Mouse (Mus musculus) forebrain, embryonic 15.5 days (tissue): ENCODE results near the gene Lonp2. TPM values are rescaled to one million over a fixed set of nuclear protein-coding genes. Genes with fewer than 3 reads are reported as not detected.

Experiments used
- ATAC-seq: fragments of 200-750 bp; cut with Nextera tagmentation; replicated peaks from 2 replicates; pipeline ENCODE4 v1.8.0; 2017; ENCODE audit warnings: mild to moderate bottlenecking, moderate TSS enrichment, moderate library complexity
- H3K27ac ChIP-seq: fragments of 300-500 bp; sonication (generic); replicated peaks from 2 replicates; pipeline ENCODE4 v1.5.1; 2015; ENCODE audit warnings: mild to moderate bottlenecking, inconsistent platforms
- H3K27me3 ChIP-seq: fragments of 300-500 bp; sonication (generic); 2 replicates; pipeline ENCODE4 v1.6.1; 2015; ENCODE audit warnings: inconsistent platforms
- H3K36me3 ChIP-seq: fragments of 300-500 bp; sonication (generic); 2 replicates; pipeline ENCODE4 v1.6.1; 2015; ENCODE audit warnings: mild to moderate bottlenecking, inconsistent platforms
- H3K4me1 ChIP-seq: fragments of 300-500 bp; sonication (generic); 2 replicates; pipeline ENCODE4 v1.6.1; 2015; ENCODE audit warnings: inconsistent platforms
- H3K4me2 ChIP-seq: fragments of 300-500 bp; sonication (generic); replicated peaks from 2 replicates; pipeline ENCODE4 v1.6.1; 2015; ENCODE audit warnings: mild to moderate bottlenecking, inconsistent platforms
- H3K4me3 ChIP-seq: fragments of 300-500 bp; sonication (generic); 2 replicates; pipeline ENCODE4 v1.5.1; 2015; ENCODE audit warnings: mild to moderate bottlenecking, inconsistent platforms
- H3K9ac ChIP-seq: fragments of 300-500 bp; sonication (generic); replicated peaks from 2 replicates; pipeline ENCODE4 v1.6.1; 2015; ENCODE audit warnings: mild to moderate bottlenecking, inconsistent platforms
- H3K9me3 ChIP-seq: fragments of 300-500 bp; sonication (generic); 2 replicates; pipeline ENCODE4 v1.6.1; 2016; ENCODE audit warnings: inconsistent platforms
- WGBS: fragments of 180-500 bp; shearing (Covaris S2); methylation state at CpG from one replicate; pipeline ENCODE4 v1.1.7; 2015; ENCODE audit warnings: mixed read lengths; 5-methylcytosine and 5-hydroxymethylcytosine counted together
- microRNA-seq: library from miRNA; unstranded; fragments of <30 nt; microRNA quantifications from one replicate; pipeline ENCODE4, GENCODE M21; 2016
- polyA plus RNA-seq: library from polyadenylated mRNA; unstranded; fragments of >200 nt; fragmentation: Nextera tagmentation; extraction: Ambion mirVana; gene quantifications from 2 replicates; pipeline ENCODE4 v1.2.1, GENCODE M21; 2015

Lonp2 gene
- polyA plus RNA-seq, 1 experiment from 2014 or later = 87.6 TPM

GRCm38 (mm10) chr8:86765155-86765554, 141.3 kb downstream of the Lonp2 start:
- no peak overlapping the region for H3K4me3 ChIP-seq
- no peaks in the 10 kb centered on the region for H3K4me1 ChIP-seq
- H3K27ac ChIP-seq = no peak overlapping the region
- no peaks in the 10 kb centered on the region for H3K9me3 ChIP-seq
- 92% methylated on average over 10 of the region's 10 CpGs for WGBS
- H3K36me3 ChIP-seq = no peaks in the 10 kb centered on the region
- no peak overlapping the region for H3K9ac ChIP-seq
- no peak for ATAC-seq
- no peaks in the 10 kb centered on the region for H3K27me3 ChIP-seq
- no peak overlapping the region for H3K4me2 ChIP-seq

DNA sequence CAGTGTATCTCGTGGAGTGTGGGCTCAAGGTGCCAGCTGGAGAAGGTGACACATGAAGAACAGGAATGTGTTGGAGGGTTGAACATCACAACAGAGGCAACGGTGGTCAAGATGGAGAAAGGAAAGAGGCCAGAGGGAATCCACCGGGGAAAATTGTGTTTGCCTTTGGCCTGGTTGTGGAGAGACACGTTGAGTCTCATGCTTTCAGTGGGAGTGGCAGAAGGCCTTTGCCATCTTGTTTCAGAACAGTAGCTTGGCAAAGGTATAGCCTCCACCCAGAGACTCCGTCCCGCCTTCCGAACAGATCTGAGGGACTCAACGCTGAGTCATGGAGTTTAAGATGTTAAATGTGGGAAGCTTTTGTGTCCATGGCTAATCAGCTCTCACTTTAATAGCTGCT, 141.8 kb downstream of the Lonp2 start:
- WGBS = 91% methylated on average over 8 of the region's 8 CpGs
- no peak overlapping the region for H3K27ac ChIP-seq
- H3K4me2 ChIP-seq = no peak overlapping the region
- no peaks in the 10 kb centered on the region for H3K4me1 ChIP-seq
- H3K36me3 ChIP-seq = no peaks in the 10 kb centered on the region
- no peak overlapping the region for H3K9ac ChIP-seq
- no peak overlapping the region for H3K4me3 ChIP-seq
- H3K9me3 ChIP-seq = no peaks in the 10 kb centered on the region
- H3K27me3 ChIP-seq = no peaks in the 10 kb centered on the region
- ATAC-seq = no peak

DNA sequence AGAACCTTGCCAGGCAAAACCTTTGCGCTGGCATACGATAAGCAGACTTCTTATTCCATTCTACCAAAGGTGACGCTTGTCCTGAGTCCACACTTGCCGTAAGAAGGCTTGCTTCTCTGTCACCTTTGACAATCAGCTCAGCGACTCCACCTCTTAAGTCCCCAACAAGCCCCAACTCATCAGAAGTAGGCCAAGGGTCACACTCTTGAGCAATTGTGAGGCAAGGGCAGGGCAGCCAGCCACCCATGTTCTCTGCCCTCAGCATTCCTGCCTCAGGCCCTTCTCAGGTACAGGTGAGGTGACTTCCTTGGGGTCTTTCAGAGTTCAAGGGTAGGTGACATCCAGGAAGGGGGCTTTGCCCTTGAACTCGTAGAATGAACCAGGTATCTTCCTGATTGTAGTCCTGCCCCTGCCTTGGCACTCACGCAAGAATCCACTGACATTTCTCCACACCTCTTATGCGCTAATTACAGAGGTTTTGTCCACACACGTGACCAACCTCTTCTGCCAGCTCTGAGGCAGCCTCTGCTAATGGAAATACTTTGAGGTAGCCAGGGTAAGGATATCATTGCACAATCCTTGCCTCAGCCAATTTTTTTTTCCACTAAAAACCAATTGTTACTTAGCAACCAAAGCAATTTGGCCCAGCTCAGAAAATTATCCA, 142.8 kb downstream of the Lonp2 start:
- Histone ChIP-seq H3K36me3 (no peaks in the 10 kb centered on the region), H3K4me3 (no peak overlapping the region), H3K27me3 (no peaks in the 10 kb centered on the region), H3K9me3 (no peaks in the 10 kb centered on the region), H3K9ac (no peak overlapping the region), H3K27ac (no peak overlapping the region), H3K4me2 (no peak overlapping the region), H3K4me1 (no peaks in the 10 kb centered on the region)
- 81% methylated on average over 9 of the region's 9 CpGs for WGBS
- no peak for ATAC-seq

DNA sequence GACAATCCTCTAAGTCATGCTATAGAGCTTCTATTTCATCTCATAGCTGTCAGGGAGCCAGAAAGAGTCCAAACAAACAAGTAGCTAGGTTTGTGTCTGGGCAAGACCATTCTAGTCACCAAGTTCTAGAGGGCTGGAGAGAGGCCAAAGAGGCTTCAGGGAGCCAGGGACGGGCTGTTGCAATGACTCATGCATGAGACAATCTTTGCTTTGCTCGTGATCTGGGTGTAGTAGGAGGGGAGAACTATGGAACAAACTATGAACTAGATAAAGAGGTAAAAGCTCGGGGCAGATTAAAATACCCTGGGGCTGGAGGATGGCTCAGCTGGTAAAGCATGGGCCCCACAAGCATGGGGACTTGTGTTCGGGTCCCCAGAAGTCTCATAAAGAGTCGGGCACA, 144.7 kb downstream of the Lonp2 start:
- Histone ChIP-seq H3K9ac (no peak overlapping the region), H3K27ac (no peak overlapping the region), H3K4me1 (no peaks in the 10 kb centered on the region), H3K27me3 (no peaks in the 10 kb centered on the region), H3K9me3 (no peaks in the 10 kb centered on the region), H3K36me3 (no peaks in the 10 kb centered on the region), H3K4me3 (no peak overlapping the region), H3K4me2 (no peak overlapping the region)
- WGBS = 76% methylated on average over 5 of the region's 5 CpGs
- no peak for ATAC-seq

DNA sequence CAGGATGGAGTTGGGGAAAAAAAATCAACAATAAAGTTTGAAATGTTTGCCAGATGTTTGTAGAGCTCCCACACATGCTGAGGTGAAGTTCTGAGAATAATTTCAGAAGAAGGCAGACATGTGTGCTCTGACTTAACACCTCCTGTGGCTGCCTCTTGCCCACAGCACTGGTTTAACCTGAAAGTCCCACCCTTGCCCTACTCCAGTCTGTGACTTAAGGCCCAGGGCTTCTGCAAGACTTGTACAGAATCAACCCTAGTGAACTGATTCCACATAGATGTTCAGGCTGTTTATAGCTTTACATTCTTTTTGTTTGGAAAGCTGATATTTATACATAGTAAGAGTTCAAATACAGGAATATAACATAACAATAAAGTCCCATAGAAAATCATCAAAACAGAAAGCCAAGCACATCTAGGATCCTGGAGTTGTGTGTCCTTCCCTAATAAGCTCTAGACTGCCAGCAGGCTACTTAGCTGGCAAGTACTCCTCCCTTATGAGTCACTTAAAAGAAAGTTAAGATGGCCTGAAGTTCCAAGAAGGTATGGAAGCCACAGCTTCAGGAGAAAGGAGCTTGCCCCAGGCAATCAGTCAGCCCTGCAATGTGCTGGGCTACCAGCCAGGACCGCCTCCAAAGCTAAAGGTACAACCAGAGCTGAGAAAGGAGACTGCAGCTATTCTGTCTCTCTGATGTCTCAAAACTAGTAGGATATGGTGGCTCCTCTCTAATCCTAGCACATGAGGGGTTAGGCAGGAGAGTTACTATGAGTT, 146.3 kb downstream of the Lonp2 start:
- WGBS = 81% methylated on average over 1 of the region's 1 CpGs
- no peaks in the 10 kb centered on the region for H3K36me3 ChIP-seq
- ATAC-seq = no peak
- H3K9me3 ChIP-seq = no peaks in the 10 kb centered on the region
- no peak overlapping the region for H3K27ac ChIP-seq
- H3K27me3 ChIP-seq = no peaks in the 10 kb centered on the region
- no peak overlapping the region for H3K4me3 ChIP-seq
- H3K9ac ChIP-seq = no peak overlapping the region
- H3K4me2 ChIP-seq = no peak overlapping the region
- no peaks in the 10 kb centered on the region for H3K4me1 ChIP-seq

Small RNAs within 50 kb of the gene (microRNA-seq; reads per million reads assigned to microRNA genes)
- gene Gm44348 = not detected

Other genes starting within 250 kb of the Lonp2 start
- gene Abcc12, start 43.4 kb upstream of the Lonp2 start, polyA plus RNA-seq = 0.18 and 0.23 TPM in 2 replicates
- gene Gm10638, start 121.7 kb downstream of the Lonp2 start, polyA plus RNA-seq = 8.7 and 12.0 TPM in 2 replicates
- 108 and 112 TPM in 2 replicates for gene Siah1a, start 121.9 kb downstream of the Lonp2 start, polyA plus RNA-seq